Mouse (Mus musculus) MEL (cell line): Measurements from ENCODE around the gene Il4ra. TPM values are rescaled to one million over a fixed set of nuclear protein-coding genes. Genes with fewer than 3 reads are reported as not detected.

Experiments
- DNase-seq: peaks from one replicate; pipeline ENCODE4 v3.0.0; 2011; ENCODE audit warnings: low read depth, low spot score
- H3K27ac ChIP-seq: 2 replicates; pipeline ENCODE4 v1.5.1; 2012; ENCODE audit warnings: low read depth, mild to moderate bottlenecking, control low read depth, low read length, moderate library complexity; ENCODE audit not compliant: control insufficient read depth
- H3K27me3 ChIP-seq, 2 experiments: fragments of 150-350 bp in 1 of 2; sonication (generic) in 1 of 2; 2 replicates each; pipeline ENCODE4 v1.6.1; 2012; ENCODE audit warnings: low read length in 2 of 2, mild to moderate bottlenecking in 2 of 2, improper control_type of control experiment in 1 of 2, moderate library complexity in 1 of 2; ENCODE audit not compliant: insufficient read depth in 2 of 2, control insufficient read depth in 1 of 2
- H3K36me3 ChIP-seq, 2 experiments: 2 replicates each; pipeline ENCODE4 v1.6.1; 2012 to 2014; ENCODE audit warnings: low read length in 2 of 2, improper control_type of control experiment in 1 of 2, inconsistent platforms in 1 of 2, mild to moderate bottlenecking in 1 of 2; ENCODE audit not compliant: insufficient read depth in 2 of 2, control insufficient read depth in 1 of 2
- H3K4me1 ChIP-seq, 2 experiments: fragments of 150-350 bp in 1 of 2; sonication (generic) in 1 of 2; 2 replicates each; pipeline ENCODE4 v1.6.1; 2012; ENCODE audit warnings: low read length in 2 of 2, improper control_type of control experiment in 1 of 2, mild to moderate bottlenecking in 1 of 2; ENCODE audit not compliant: insufficient read depth in 2 of 2, control insufficient read depth in 1 of 2
- H3K4me3 ChIP-seq, 2 experiments: fragments of 150-350 bp in 1 of 2; sonication (generic) in 1 of 2; 2 replicates each; pipeline ENCODE4 v1.5.1; 2012; ENCODE audit warnings: low read depth in 2 of 2, low read length in 2 of 2, mild to moderate bottlenecking in 2 of 2, moderate library complexity in 2 of 2, control low read depth in 1 of 2, improper control_type of control experiment in 1 of 2; ENCODE audit not compliant: control insufficient read depth in 1 of 2, insufficient read depth in 1 of 2
- H3K79me2 ChIP-seq: 2 replicates; pipeline ENCODE4 v1.6.1; 2012; ENCODE audit warnings: mild to moderate bottlenecking, low read length, moderate library complexity; ENCODE audit not compliant: control insufficient read depth, poor library complexity, insufficient read depth
- H3K9ac ChIP-seq: 2 replicates; pipeline ENCODE4 v1.6.1; 2012; ENCODE audit warnings: low read depth, mild to moderate bottlenecking, control low read depth, low read length, moderate library complexity; ENCODE audit not compliant: control insufficient read depth, poor library complexity, severe bottlenecking
- H3K9me3 ChIP-seq: fragments of 150-350 bp; sonication (generic); replicated peaks from 2 replicates; pipeline ENCODE4 v1.6.1; 2012; ENCODE audit warnings: mild to moderate bottlenecking, low read length, improper control_type of control experiment, moderate library complexity; ENCODE audit not compliant: insufficient read depth
- CTCF ChIP-seq, 3 experiments: IDR thresholded peaks in 2 of 3; conservative IDR thresholded peaks in 1 of 3; 2 replicates each; pipeline ENCODE4 v1.5.1; 2011 to 2012; ENCODE audit warnings: low read length in 3 of 3, low read depth in 2 of 3, mild to moderate bottlenecking in 2 of 3, improper control_type of control experiment in 1 of 3, inconsistent platforms in 1 of 3, mixed read lengths in 1 of 3, moderate library complexity in 1 of 3; ENCODE audit not compliant: control insufficient read depth in 1 of 3, insufficient read depth in 1 of 3, poor library complexity in 1 of 3, severe bottlenecking in 1 of 3
- EP300 ChIP-seq, 2 experiments: IDR thresholded peaks; 2 replicates each; pipeline ENCODE4 v1.6.1; 2011; ENCODE audit warnings: improper control_type of control experiment in 2 of 2, low read length in 2 of 2, low read depth in 1 of 2, mild to moderate bottlenecking in 1 of 2
- ETS1 ChIP-seq: IDR thresholded peaks from 2 replicates; pipeline ENCODE4 v1.6.1; 2012; ENCODE audit warnings: low read depth, mild to moderate bottlenecking, inconsistent platforms, low read length, improper control_type of control experiment, moderate library complexity
- GABPA ChIP-seq: IDR thresholded peaks from 2 replicates; pipeline ENCODE4 v1.6.1; 2012; ENCODE audit warnings: low read depth, mild to moderate bottlenecking, inconsistent platforms, low read length, improper control_type of control experiment, moderate library complexity
- GATA1 ChIP-seq: IDR thresholded peaks from 2 replicates; pipeline ENCODE4 v1.6.1; 2011; ENCODE audit warnings: low read depth, low read length, improper control_type of control experiment
- HCFC1 ChIP-seq: IDR thresholded peaks from 2 replicates; pipeline ENCODE4 v1.6.1; 2012; ENCODE audit warnings: low read depth, mild to moderate bottlenecking, inconsistent platforms, low read length, improper control_type of control experiment, moderate library complexity
- JUND ChIP-seq: IDR thresholded peaks from 2 replicates; pipeline ENCODE4 v1.6.1; 2011; ENCODE audit warnings: low read depth, mild to moderate bottlenecking, improper control_type of control experiment, low read length
- KAT2A ChIP-seq: conservative IDR thresholded peaks from 2 replicates; pipeline ENCODE4 v1.6.1; 2012; ENCODE audit warnings: low read depth, low read length, improper control_type of control experiment, inconsistent platforms
- MAFK ChIP-seq: IDR thresholded peaks from 2 replicates; pipeline ENCODE4 v1.6.1; 2011; ENCODE audit warnings: low read depth, mild to moderate bottlenecking, low read length, improper control_type of control experiment, borderline replicate concordance
- MAX ChIP-seq: IDR thresholded peaks from 2 replicates; pipeline ENCODE4 v1.6.1; 2011; ENCODE audit warnings: low read length, improper control_type of control experiment
- MAZ ChIP-seq: IDR thresholded peaks from 2 replicates; pipeline ENCODE4 v1.6.1; 2012; ENCODE audit warnings: low read depth, mild to moderate bottlenecking, inconsistent platforms, low read length, improper control_type of control experiment
- MEF2A ChIP-seq: IDR thresholded peaks from 2 replicates; pipeline ENCODE4 v1.6.1; 2014; ENCODE audit warnings: low read depth, mild to moderate bottlenecking, inconsistent platforms, low read length, improper control_type of control experiment; ENCODE audit not compliant: poor library complexity, insufficient replicate concordance, severe bottlenecking; ENCODE audit errors: extremely low read depth
- MXI1 ChIP-seq: IDR thresholded peaks from 2 replicates; pipeline ENCODE4 v1.6.1; 2011; ENCODE audit warnings: mild to moderate bottlenecking, low read depth, low read length, improper control_type of control experiment
- MYC ChIP-seq: IDR thresholded peaks from 2 replicates; pipeline ENCODE4 v1.6.1; 2011; ENCODE audit warnings: low read depth, mild to moderate bottlenecking, low read length, improper control_type of control experiment, moderate library complexity
- POLR2A ChIP-seq, 2 experiments: IDR thresholded peaks; 2 replicates each; pipeline ENCODE4 v1.6.1; 2011 to 2012; ENCODE audit warnings: low read length in 2 of 2, mild to moderate bottlenecking in 2 of 2, control low read depth in 1 of 2, improper control_type of control experiment in 1 of 2, low read depth in 1 of 2, moderate library complexity in 1 of 2; ENCODE audit not compliant: control insufficient read depth in 1 of 2, insufficient read depth in 1 of 2, poor library complexity in 1 of 2
- POLR2AphosphoS2 ChIP-seq: IDR thresholded peaks from 2 replicates; pipeline ENCODE4 v1.6.1; 2011; ENCODE audit warnings: low read length, improper control_type of control experiment
- POLR2AphosphoS5 ChIP-seq: IDR thresholded peaks from 2 replicates; pipeline ENCODE4 v1.6.1; 2012; ENCODE audit warnings: low read depth, borderline replicate concordance, mild to moderate bottlenecking, inconsistent platforms, low read length, moderate library complexity, mixed read lengths
- SIN3A ChIP-seq: IDR thresholded peaks from 2 replicates; pipeline ENCODE4 v1.6.1; 2012; ENCODE audit warnings: low read length, improper control_type of control experiment, inconsistent platforms
- SMC3 ChIP-seq: IDR thresholded peaks from 2 replicates; pipeline ENCODE4 v1.6.1; 2011; ENCODE audit warnings: low read depth, low read length, improper control_type of control experiment
- TBP ChIP-seq: IDR thresholded peaks from 2 replicates; pipeline ENCODE4 v1.8.0; 2011; ENCODE audit warnings: low read depth, low read length, improper control_type of control experiment
- UBTF ChIP-seq: IDR thresholded peaks from 2 replicates; pipeline ENCODE4 v1.6.1; 2012; ENCODE audit warnings: low read depth, mild to moderate bottlenecking, inconsistent platforms, low read length, improper control_type of control experiment, moderate library complexity, borderline replicate concordance; ENCODE audit not compliant: insufficient read depth
- USF1 ChIP-seq: IDR thresholded peaks from 2 replicates; pipeline ENCODE4 v1.6.1; 2014; ENCODE audit warnings: low read depth, mild to moderate bottlenecking, inconsistent platforms, low read length, improper control_type of control experiment, moderate library complexity
- ZC3H11A ChIP-seq: IDR thresholded peaks from 2 replicates; pipeline ENCODE4 v1.6.1; 2012; ENCODE audit warnings: low read depth, mild to moderate bottlenecking, inconsistent platforms, low read length, improper control_type of control experiment
- ZKSCAN1 ChIP-seq: IDR thresholded peaks from 2 replicates; pipeline ENCODE4 v1.6.1; 2012; ENCODE audit warnings: low read depth, mild to moderate bottlenecking, inconsistent platforms, low read length, improper control_type of control experiment, moderate library complexity
- ZMIZ1 ChIP-seq: IDR thresholded peaks from 2 replicates; pipeline ENCODE4 v1.6.1; 2012; ENCODE audit warnings: low read depth, mild to moderate bottlenecking, inconsistent platforms, low read length, improper control_type of control experiment, moderate library complexity
- ZNF384 ChIP-seq: IDR thresholded peaks from 2 replicates; pipeline ENCODE4 v1.6.1; 2012; ENCODE audit warnings: low read depth, mild to moderate bottlenecking, inconsistent platforms, low read length, improper control_type of control experiment
- polyA plus RNA-seq, 2 experiments: library from polyadenylated mRNA; stranded (reverse) in 1 of 2; unstranded in 1 of 2; fragments of >175 nt in 1 of 2; fragments of >200 nt in 1 of 2; gene quantifications; 2 replicates each; pipeline versions ENCODE4 v1.2.1 to v1.2.4; 2012; ENCODE audit warnings: low replicate concordance in 2 of 2, low read depth in 1 of 2; ENCODE audit not compliant: insufficient read length in 2 of 2, insufficient read depth in 1 of 2, missing spikeins in 1 of 2
- total RNA-seq: library from RNA; depleted of rRNA; stranded (reverse); fragments of 300-350 nt; gene quantifications from 2 replicates; pipeline ENCODE4 v1.2.3, GENCODE M21; 2012; rRNA removed

Il4ra gene
- total RNA-seq (2.9 and 3.6 TPM in 2 replicates), polyA plus RNA-seq (1 to 10 TPM in 1 of 2 experiments, not detected in 1; 5.0 TPM)

GRCm38 (mm10) chr7:125551766-125552709 lies at the start of gene Il4ra:
TSS of gene Il4ra (plus strand) at chr7:125552120.
- H3K79me2 ChIP-seq: no peaks in the 10 kb centered on the region
- H3K9me3 ChIP-seq: no peaks in the 10 kb centered on the region
- H3K4me1 ChIP-seq: peaks cover 5 to 35% of the 10 kb centered on the region in 2 experiments
- H3K27ac ChIP-seq: no peak within 1 kb of the TSS
- H3K4me3 ChIP-seq: peak within 1 kb of the TSS; percentile 68 to 73
- peak within 1 kb of the TSS; percentile 73 for H3K9ac ChIP-seq
- H3K36me3 ChIP-seq: peaks cover 0 to 12% of the 10 kb centered on the region in 2 experiments; a peak in 2 of 4 replicates
- DNase-seq: peak; percentile 92
- no peaks in the 10 kb centered on the region for H3K27me3 ChIP-seq
- TF ChIP-seq POLR2A (IDR thresholded peaks at IDR 0.05; ENCODE audit: control insufficient read depth in 1 of 2, insufficient read depth in 1 of 2, low read depth in 1 of 2, low read length in 2 of 2, poor library complexity in 1 of 2): peak in 1 of 2 experiments; percentile 37; a peak in 3 of 4 replicates
- TF ChIP-seq ZKSCAN1: no peak
- no peak for TF ChIP-seq GATA1
- TF ChIP-seq ETS1: no peak
- TF ChIP-seq GABPA: no peak
- TF ChIP-seq USF1: no peak
- no peak for TF ChIP-seq UBTF
- no peak for TF ChIP-seq KAT2A
- TF ChIP-seq POLR2AphosphoS2: no peak
- no peak for TF ChIP-seq MAFK
- TF ChIP-seq ZC3H11A: no peak
- no peak for TF ChIP-seq JUND
- TF ChIP-seq TBP: peak; percentile 59; the same call in 1 of the 2 replicates
- TF ChIP-seq CTCF (IDR thresholded peaks at IDR 0.05 in 2 of 3, conservative IDR thresholded peaks at IDR 0.05 in 1 of 3; ENCODE audit: control insufficient read depth in 1 of 3, insufficient read depth in 1 of 3, low read depth in 2 of 3, low read length in 3 of 3, poor library complexity in 1 of 3, severe bottlenecking in 1 of 3): no peak
- no peak for TF ChIP-seq MAZ
- TF ChIP-seq HCFC1: no peak
- no peak for TF ChIP-seq EP300 (IDR thresholded peaks at IDR 0.05; ENCODE audit: low read depth in 1 of 2, low read length in 2 of 2)
- 0 out of 2 replicates have a peak, but pooled peaks have one; percentile 26 for TF ChIP-seq MAX
- peak; percentile 62; the same call in 1 of the 2 replicates for TF ChIP-seq MXI1
- TF ChIP-seq POLR2AphosphoS5: no peak
- no peak for TF ChIP-seq SMC3
- TF ChIP-seq MYC: no peak
- TF ChIP-seq MEF2A: no peak
- TF ChIP-seq SIN3A: peak; percentile 41; the same call in 1 of the 2 replicates
- TF ChIP-seq ZNF384: no peak
- TF ChIP-seq ZMIZ1: no peak
